Mouse (Mus musculus): ENCODE data around the gene Gmfb. TPM values are rescaled to one million over a fixed set of nuclear protein-coding genes. Genes with fewer than 3 reads are reported as not detected.

Gmfb gene
- polyA plus RNA-seq (2014; fragmentation: Nextera tagmentation; extraction: Ambion mirVana), result 71.2 and 78.2 TPM in 2 replicates

- H3K36me3 ChIP-seq (ENCODE audit: control insufficient read depth, insufficient read depth, low read length), result peaks cover under 1% of the 10 kb centered on the region; the same call in 1 of the 2 replicates
- peak within 1 kb of the TSS; percentile 89 for H3K9ac ChIP-seq (ENCODE audit: low read depth, low read length)
- DNase-seq (ENCODE audit: low spot score) (peak; percentile 91), ATAC-seq (replicated peaks; ENCODE audit: low FRiP score) (peak; percentile 96)
- WGBS, result 1% methylated on average over 65 of the region's 65 CpGs
- H3K4me1 ChIP-seq (replicated peaks; ENCODE audit: control insufficient read depth, insufficient read depth, low read length), result peaks cover 7% of the 10 kb centered on the region; the same call in 1 of the 2 replicates
- peak within 1 kb of the TSS; percentile 91 for H3K27ac ChIP-seq (ENCODE audit: low read depth, low read length)
- no peaks in the 10 kb centered on the region for H3K9me3 ChIP-seq (ENCODE audit: control insufficient read depth, low read length)
- H3K4me3 ChIP-seq (ENCODE audit: low read depth, low read length), result peak within 1 kb of the TSS; percentile 89
- H3K27me3 ChIP-seq (replicated peaks; ENCODE audit: control insufficient read depth, insufficient read depth, low read length), result no peaks in the 10 kb centered on the region
- H3K4me2 ChIP-seq, result peak within 1 kb of the TSS; percentile 91
These were observed at the start of gene Gmfb for GRCm38 (mm10) chr14:46821873-46822716. Gene Gmfb, minus strand, starts transcription at chr14:46822242.

GRCm38 (mm10) chr14:46862922-46863321, 40.9 kb upstream of the Gmfb start:
- H3K27ac ChIP-seq (ENCODE audit: low read depth, low read length), result no peak overlapping the region
- DNase-seq (ENCODE audit: low spot score) (no peak), ATAC-seq (replicated peaks; ENCODE audit: low FRiP score) (no peak)
- H3K9me3 ChIP-seq (ENCODE audit: control insufficient read depth, low read length), result no peaks in the 10 kb centered on the region
- no peak overlapping the region for H3K4me2 ChIP-seq
- no peak overlapping the region for H3K4me3 ChIP-seq (ENCODE audit: low read depth, low read length)
- H3K27me3 ChIP-seq (replicated peaks; ENCODE audit: control insufficient read depth, insufficient read depth, low read length), result no peaks in the 10 kb centered on the region
- H3K4me1 ChIP-seq (replicated peaks; ENCODE audit: control insufficient read depth, insufficient read depth, low read length), result no peaks in the 10 kb centered on the region
- H3K36me3 ChIP-seq (ENCODE audit: control insufficient read depth, insufficient read depth, low read length), result no peaks in the 10 kb centered on the region
- WGBS, result 79% methylated on average over 5 of the region's 5 CpGs
- H3K9ac ChIP-seq (ENCODE audit: low read depth, low read length), result no peak overlapping the region

- H3K27ac ChIP-seq (ENCODE audit: low read depth, low read length), result no peak overlapping the region
- H3K4me3 ChIP-seq (ENCODE audit: low read depth, low read length), result no peak overlapping the region
- WGBS, result 84% methylated on average over 11 of the region's 11 CpGs
- ATAC-seq (replicated peaks; ENCODE audit: low FRiP score) (no peak), DNase-seq (ENCODE audit: low spot score) (no peak)
- H3K27me3 ChIP-seq (replicated peaks; ENCODE audit: control insufficient read depth, insufficient read depth, low read length), result no peaks in the 10 kb centered on the region
- no peaks in the 10 kb centered on the region for H3K9me3 ChIP-seq (ENCODE audit: control insufficient read depth, low read length)
- H3K4me2 ChIP-seq, result no peak overlapping the region
- H3K4me1 ChIP-seq (replicated peaks; ENCODE audit: control insufficient read depth, insufficient read depth, low read length), result no peaks in the 10 kb centered on the region
- H3K9ac ChIP-seq (ENCODE audit: low read depth, low read length), result no peak overlapping the region
- H3K36me3 ChIP-seq (ENCODE audit: control insufficient read depth, insufficient read depth, low read length), result no peaks in the 10 kb centered on the region
These were observed 31.6 kb upstream of the Gmfb start for GRCm38 (mm10) chr14:46853677-46854076.

GRCm38 (mm10) chr14:46849769-46850168, 27.7 kb upstream of the Gmfb start:
- WGBS, result 84% methylated on average over 1 of the region's 1 CpGs

GRCm38 (mm10) chr14:46848736-46849135, 26.7 kb upstream of the Gmfb start:
- H3K27me3 ChIP-seq (replicated peaks; ENCODE audit: control insufficient read depth, insufficient read depth, low read length), result no peaks in the 10 kb centered on the region
- 82% methylated on average over 5 of the region's 5 CpGs for WGBS
- H3K36me3 ChIP-seq (ENCODE audit: control insufficient read depth, insufficient read depth, low read length), result no peaks in the 10 kb centered on the region
- H3K9ac ChIP-seq (ENCODE audit: low read depth, low read length), result no peak overlapping the region
- no peak overlapping the region for H3K4me3 ChIP-seq (ENCODE audit: low read depth, low read length)
- no peak overlapping the region for H3K27ac ChIP-seq (ENCODE audit: low read depth, low read length)
- DNase-seq (ENCODE audit: low spot score) (no peak), ATAC-seq (replicated peaks; ENCODE audit: low FRiP score) (no peak)
- no peaks in the 10 kb centered on the region for H3K4me1 ChIP-seq (replicated peaks; ENCODE audit: control insufficient read depth, insufficient read depth, low read length)
- no peaks in the 10 kb centered on the region for H3K9me3 ChIP-seq (ENCODE audit: control insufficient read depth, low read length)
- no peak overlapping the region for H3K4me2 ChIP-seq

More at GRCm38 (mm10) chr14:46849769-46850168, 27.7 kb upstream of the Gmfb start:
- Histone ChIP-seq H3K4me1 (replicated peaks; ENCODE audit: control insufficient read depth, insufficient read depth, low read length) (no peaks in the 10 kb centered on the region), H3K27ac (ENCODE audit: low read depth, low read length) (no peak overlapping the region), H3K4me3 (ENCODE audit: low read depth, low read length) (no peak overlapping the region), H3K4me2 (no peak overlapping the region), H3K36me3 (ENCODE audit: control insufficient read depth, insufficient read depth, low read length) (no peaks in the 10 kb centered on the region), H3K27me3 (replicated peaks; ENCODE audit: control insufficient read depth, insufficient read depth, low read length) (no peaks in the 10 kb centered on the region), H3K9me3 (ENCODE audit: control insufficient read depth, low read length) (no peaks in the 10 kb centered on the region), H3K9ac (ENCODE audit: low read depth, low read length) (no peak overlapping the region)
- DNase-seq (ENCODE audit: low spot score) (no peak), ATAC-seq (replicated peaks; ENCODE audit: low FRiP score) (no peak)

- H3K9ac ChIP-seq (ENCODE audit: low read depth, low read length), result no peak overlapping the region
- no peak overlapping the region for H3K27ac ChIP-seq (ENCODE audit: low read depth, low read length)
- no peaks in the 10 kb centered on the region for H3K27me3 ChIP-seq (replicated peaks; ENCODE audit: control insufficient read depth, insufficient read depth, low read length)
- WGBS, result 78% methylated on average over 4 of the region's 4 CpGs
- no peaks in the 10 kb centered on the region for H3K4me1 ChIP-seq (replicated peaks; ENCODE audit: control insufficient read depth, insufficient read depth, low read length)
- no peak overlapping the region for H3K4me2 ChIP-seq
- no peaks in the 10 kb centered on the region for H3K36me3 ChIP-seq (ENCODE audit: control insufficient read depth, insufficient read depth, low read length)
- ATAC-seq (replicated peaks; ENCODE audit: low FRiP score), result no peak
- H3K4me3 ChIP-seq (ENCODE audit: low read depth, low read length), result no peak overlapping the region
- DNase-seq (ENCODE audit: low spot score), result no peak
- H3K9me3 ChIP-seq (ENCODE audit: control insufficient read depth, low read length), result no peaks in the 10 kb centered on the region
These were observed 26.1 kb upstream of the Gmfb start for GRCm38 (mm10) chr14:46848063-46848590.

- H3K36me3 ChIP-seq (ENCODE audit: control insufficient read depth, insufficient read depth, low read length), result peaks cover 2% of the 10 kb centered on the region; the same call in 1 of the 2 replicates
- WGBS, result 90% methylated on average over 11 of the region's 11 CpGs
These were observed 23.7 kb upstream of the Gmfb start for GRCm38 (mm10) chr14:46845706-46846105.

GRCm38 (mm10) chr14:46839326-46839725, 17.3 kb upstream of the Gmfb start:
- Histone ChIP-seq H3K9ac (ENCODE audit: low read depth, low read length) (no peak overlapping the region), H3K4me1 (replicated peaks; ENCODE audit: control insufficient read depth, insufficient read depth, low read length) (no peaks in the 10 kb centered on the region), H3K27me3 (replicated peaks; ENCODE audit: control insufficient read depth, insufficient read depth, low read length) (no peaks in the 10 kb centered on the region), H3K27ac (ENCODE audit: low read depth, low read length) (no peak overlapping the region), H3K9me3 (ENCODE audit: control insufficient read depth, low read length) (no peaks in the 10 kb centered on the region), H3K4me2 (no peak overlapping the region), H3K4me3 (ENCODE audit: low read depth, low read length) (no peak overlapping the region), H3K36me3 (ENCODE audit: control insufficient read depth, insufficient read depth, low read length) (peaks cover 2% of the 10 kb centered on the region; the same call in 1 of the 2 replicates)
- no peak for DNase-seq (ENCODE audit: low spot score)
- 69% methylated on average over 4 of the region's 4 CpGs for WGBS
- no peak for ATAC-seq (replicated peaks; ENCODE audit: low FRiP score)

More at GRCm38 (mm10) chr14:46845706-46846105, 23.7 kb upstream of the Gmfb start:
- Histone ChIP-seq H3K4me2 (no peak overlapping the region), H3K27me3 (replicated peaks; ENCODE audit: control insufficient read depth, insufficient read depth, low read length) (no peaks in the 10 kb centered on the region), H3K9me3 (ENCODE audit: control insufficient read depth, low read length) (no peaks in the 10 kb centered on the region), H3K27ac (ENCODE audit: low read depth, low read length) (no peak overlapping the region), H3K4me1 (replicated peaks; ENCODE audit: control insufficient read depth, insufficient read depth, low read length) (no peaks in the 10 kb centered on the region), H3K9ac (ENCODE audit: low read depth, low read length) (no peak overlapping the region), H3K4me3 (ENCODE audit: low read depth, low read length) (no peak overlapping the region)
- DNase-seq (ENCODE audit: low spot score) (no peak), ATAC-seq (replicated peaks; ENCODE audit: low FRiP score) (no peak)
